Mouse (Mus musculus): ENCODE measurements at regions not wholly inside any gene's neighbourhood (a gene's known extent, or its start where the extent isn't known, plus 50 kb on each side); places are given as distances from the start of the nearest gene placed in this dataset.
A peak's percentile ranks its signal among the peaks of the same experiment; 100 is the strongest.
"Not testable (repeated sequence)": the region's sequence is repeated elsewhere in the genome, so short reads cannot be mapped to it uniquely, and the experiment has no call there.

DNA sequence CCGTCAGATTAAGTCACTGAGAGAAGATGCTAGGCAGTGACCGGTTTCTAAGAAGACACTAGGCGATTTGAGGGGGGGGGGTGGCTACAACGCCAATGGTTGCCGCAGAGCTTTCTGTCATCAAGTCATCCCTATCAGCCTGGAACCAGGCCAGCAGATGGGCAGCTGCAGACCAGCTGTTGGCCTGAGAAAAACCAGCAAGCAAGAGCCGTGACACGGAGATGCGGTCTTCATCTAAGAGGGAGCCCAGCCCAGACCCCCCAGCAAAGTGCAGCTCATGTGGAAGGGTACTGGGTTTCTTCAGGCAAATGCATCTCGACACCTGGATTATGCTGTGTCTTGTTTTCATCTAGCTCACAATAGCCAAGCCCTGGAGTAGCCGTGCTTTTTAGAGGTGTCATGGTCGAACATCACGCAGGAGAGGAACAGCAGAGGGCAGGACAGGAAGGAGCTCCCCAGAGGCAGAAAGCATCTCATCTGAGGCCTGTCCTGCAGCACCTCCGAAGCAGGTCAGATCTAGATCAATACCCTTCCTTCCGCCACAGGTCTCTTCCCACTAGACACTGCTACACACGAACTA is 76.3 kb downstream of the Cpn2 start:
- DNase-seq (ENCODE audit: low spot score) = no peak

DNA sequence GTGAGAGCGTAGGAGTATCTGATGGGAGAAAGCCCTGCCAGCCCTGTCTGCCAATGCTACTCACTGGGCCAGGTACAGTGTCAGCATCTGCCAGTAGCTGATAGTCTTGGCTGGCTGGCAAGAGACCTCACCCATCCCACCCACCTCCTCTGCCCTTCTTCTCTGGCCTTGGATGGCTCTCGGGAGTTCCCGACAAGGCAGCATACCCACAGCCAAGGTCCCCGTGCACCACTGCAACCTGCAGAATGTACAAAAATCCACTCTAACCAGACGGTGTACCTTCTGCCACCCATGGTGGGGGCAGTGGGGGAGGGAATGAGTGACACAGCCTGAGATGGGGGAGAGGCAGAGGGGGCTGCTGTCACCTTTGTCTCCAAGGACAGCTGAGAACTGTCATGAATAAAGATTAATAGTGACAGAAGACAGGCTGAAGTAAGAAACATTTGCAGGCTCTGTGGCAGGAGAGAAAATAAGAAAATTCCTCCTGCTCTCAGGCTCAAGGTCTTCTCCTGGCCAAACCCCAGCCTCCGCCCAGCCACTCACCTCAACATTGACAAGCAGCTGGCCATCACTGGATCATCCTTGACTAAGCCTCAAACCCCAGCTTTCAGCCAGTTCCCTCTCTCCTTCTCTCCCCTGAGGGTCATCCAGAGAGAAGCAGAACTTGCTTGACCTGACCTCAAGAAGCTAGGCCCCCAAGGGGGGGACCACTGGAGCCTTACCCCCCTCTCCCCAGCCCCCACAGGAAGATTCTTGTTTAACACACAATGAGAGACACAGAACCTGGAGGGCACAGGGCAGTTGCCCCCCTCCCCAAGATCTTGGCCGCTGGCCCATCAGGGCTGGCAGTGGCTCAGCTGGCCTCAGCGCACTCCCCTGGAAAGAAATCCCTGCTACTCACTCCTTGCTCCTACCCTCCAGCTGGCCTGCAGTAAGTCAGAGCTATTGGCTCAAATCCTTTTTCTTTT is 73.7 kb downstream of the Cpn2 start:
- no peak for DNase-seq (ENCODE audit: low spot score)

DNA sequence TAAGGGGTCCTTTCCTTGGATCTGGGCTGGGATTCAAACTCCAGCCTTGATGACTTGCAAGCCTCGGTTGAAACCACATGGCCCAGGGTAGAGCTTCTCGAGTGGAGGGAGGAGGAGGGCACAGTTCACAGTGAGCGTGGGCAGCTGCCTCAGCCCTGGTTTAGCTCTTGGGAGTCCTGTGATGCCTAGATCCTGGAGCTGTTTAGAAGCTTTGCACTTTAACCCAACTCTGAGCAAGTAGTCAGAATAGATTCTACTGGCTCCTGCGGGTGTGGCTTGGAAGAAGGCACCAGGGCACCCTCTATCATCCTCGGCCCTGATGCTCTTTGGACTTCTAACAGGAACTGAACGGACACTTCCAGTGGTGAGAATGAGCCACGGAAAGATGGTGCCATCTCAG is 72.5 kb downstream of the Cpn2 start:
- DNase-seq (ENCODE audit: low spot score) = no peak

DNA sequence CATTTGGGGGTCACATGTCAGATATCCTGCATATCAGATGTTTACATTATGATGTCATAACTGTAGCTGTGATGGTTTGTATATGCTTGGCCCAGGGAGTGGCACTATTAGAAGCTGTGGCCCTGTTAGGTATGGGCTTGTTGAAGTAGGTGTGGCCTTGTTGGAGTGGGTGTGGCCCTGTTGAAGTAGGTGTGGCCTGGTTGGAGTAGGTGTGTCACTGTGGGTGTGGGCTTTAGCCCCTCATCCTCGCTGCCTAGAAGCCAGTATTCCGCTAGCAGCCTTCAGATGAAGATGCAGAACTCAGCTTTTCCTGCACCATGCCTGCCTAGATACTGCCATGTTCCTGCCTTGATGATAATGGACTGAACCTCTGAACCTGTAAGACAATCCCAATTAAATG is 71.4 kb downstream of the Cpn2 start:
- DNase-seq (ENCODE audit: low spot score) = not testable (repeated sequence)

- DNase-seq (ENCODE audit: low spot score) = no peak
Measured at GRCm38 (mm10) chr16:30197351-30197750, 69.9 kb downstream of the Cpn2 start.

DNA sequence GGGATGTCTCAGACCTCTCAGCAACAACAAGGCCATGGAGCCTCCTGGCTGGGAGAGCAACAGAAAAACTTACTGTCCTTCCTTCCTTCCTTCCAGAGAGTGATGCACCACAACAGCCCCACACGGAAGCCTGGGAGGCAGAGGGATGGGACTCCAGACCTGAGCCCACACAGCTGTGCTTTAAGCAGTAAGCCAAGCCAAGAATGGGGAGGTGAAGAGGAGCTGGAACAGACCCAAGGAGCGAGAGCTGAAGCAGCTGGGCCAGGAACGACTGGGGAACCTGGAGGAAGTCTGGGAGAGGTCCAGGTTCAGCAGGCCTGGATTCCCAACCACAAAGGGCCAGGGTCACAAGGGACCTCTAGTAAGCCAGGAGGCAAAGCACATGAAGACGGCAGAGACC is 67.5 kb downstream of the Cpn2 start:
- DNase-seq (ENCODE audit: low spot score) = no peak

DNA sequence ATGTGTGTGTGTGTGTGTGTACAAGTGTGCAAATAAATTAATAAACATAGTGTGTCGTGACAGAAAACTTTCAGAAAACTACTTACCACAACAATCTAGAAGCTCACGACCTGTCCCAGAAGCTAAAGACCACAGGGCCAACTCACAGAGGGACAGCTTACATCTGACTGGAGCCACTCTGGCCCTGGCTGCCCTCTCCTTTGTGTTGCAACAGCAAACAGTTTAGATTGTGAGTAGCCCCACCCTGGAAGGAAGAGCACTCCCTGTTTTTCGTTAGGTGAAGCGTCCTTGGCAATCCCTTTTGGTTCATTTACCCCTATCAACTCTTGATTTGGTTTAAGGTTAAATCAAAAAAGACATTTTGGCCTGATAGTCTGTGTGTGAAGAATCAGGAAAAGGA is 63.2 kb downstream of the Cpn2 start:
- no peak for DNase-seq (ENCODE audit: low spot score)

- DNase-seq (ENCODE audit: low spot score) = peak; percentile 48
Measured at GRCm38 (mm10) chr16:30205314-30205815, 61.9 kb downstream of the Cpn2 start.

DNA sequence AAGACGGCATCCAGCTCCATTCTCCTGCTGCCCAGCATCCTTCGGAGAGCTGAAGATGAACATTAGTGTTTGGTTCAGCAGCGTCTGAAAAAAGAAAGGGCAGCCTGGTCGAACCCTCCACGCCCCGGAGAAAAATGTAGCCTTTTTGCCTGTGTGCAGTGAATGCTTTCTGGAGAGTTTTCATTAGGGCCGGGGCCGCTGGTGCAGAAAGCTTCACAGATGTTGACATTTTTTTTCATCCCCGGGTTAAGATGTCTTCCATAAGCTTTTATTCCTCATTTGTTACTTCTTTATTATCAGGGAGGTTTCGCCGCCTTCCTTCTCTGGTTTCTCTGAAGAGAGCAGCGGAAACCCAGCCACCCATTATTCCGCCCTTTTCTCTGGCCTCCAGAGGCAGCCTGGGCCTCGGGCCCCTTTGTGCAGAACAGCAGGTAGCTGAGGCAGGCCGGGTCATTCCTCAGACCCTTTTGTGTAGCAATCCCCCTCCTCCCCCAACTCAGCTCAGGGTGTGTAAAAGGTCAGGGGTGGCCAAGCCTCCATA is 61.4 kb downstream of the Cpn2 start:
- peak; percentile 66 for DNase-seq (ENCODE audit: low spot score)

All from retina, embryonic 14.5 days (tissue).